Mouse (Mus musculus): Measurements from ENCODE around the gene Pam16. TPM values are rescaled to one million over a fixed set of nuclear protein-coding genes. Genes with fewer than 3 reads are reported as not detected.

The Pam16 gene
- polyA plus RNA-seq, 1 experiment from 2014 or later, result 123 TPM

DNA sequence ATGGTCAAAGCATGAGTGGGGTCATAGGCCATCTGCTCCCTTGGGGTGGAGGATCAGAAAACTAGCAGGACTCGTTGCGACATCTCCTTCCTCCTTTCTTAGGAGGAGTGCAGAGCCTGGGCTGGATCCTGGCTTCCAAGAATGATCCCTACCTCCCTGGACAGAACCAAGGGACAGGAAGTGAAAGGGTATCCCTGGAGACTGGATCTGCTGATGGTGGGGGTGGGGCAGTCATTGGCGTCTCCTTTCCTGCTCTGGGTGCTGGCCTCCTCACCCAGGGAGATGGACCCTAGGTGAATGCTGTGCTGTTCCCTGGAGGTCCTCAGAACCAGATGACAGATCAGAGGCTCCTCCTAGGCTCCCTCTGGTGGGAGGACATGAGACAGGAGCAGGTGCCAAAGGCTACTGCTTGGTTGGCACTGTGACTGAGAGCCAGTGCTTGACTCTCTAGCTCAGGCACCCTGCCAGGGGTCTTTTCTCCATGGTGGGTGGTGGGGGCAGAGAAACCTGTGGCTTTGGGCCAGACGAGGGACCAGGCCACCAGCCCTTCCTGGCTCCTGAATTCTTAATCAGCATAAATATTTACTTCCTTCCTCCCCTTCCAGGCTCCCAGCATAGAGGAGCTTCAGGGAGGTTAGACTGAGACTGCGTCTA, 18.2 kb downstream of the Pam16 start:
- H3K4me2 ChIP-seq (replicated peaks), result no peak overlapping the region
- 42% methylated on average over 5 of the region's 5 CpGs for WGBS

DNA sequence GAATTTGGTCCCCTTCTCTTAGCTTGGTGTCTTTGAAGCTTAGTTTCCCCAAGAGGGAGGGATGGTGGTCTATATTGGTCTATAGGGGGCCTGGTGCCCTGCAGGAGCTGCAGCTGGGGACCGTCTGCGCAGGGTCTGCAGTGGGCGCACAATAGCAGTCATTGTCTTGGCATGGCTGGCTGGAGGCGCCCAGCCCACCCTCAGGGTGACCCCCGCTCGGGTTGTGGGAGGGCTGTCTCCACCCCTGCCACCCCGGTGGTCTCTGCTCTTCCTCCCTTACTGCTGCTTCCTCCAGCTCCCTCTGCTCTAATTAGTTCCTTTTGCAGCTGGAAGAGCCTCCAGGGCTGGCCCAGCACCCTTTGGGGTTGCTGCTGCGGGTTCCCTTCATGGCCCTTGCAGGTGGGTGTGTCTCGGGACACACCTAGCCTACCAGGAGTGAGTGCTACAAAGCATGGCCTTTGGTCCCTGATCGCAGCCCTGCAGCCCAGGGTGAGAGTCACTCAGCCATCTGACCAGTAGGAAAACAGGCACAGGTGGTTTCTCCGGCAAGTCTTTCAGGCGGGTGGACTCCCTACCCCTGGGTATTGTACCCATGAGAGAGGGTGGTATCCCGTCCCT, 19.2 kb downstream of the Pam16 start:
- Histone ChIP-seq H3K27ac (replicated peaks) (peak overlapping the region; percentile 9), H3K4me1 (peaks cover 74% of the 10 kb centered on the region), H3K4me2 (replicated peaks) (no peak overlapping the region), H3K9ac (replicated peaks) (no peak overlapping the region), H3K9me3 (no peaks in the 10 kb centered on the region), H3K27me3 (no peaks in the 10 kb centered on the region), H3K4me3 (no peak overlapping the region), H3K36me3 (peaks cover 17% of the 10 kb centered on the region)
- 43% methylated on average over 13 of the region's 13 CpGs for WGBS
- ATAC-seq (ENCODE audit: low FRiP score, low read depth), result peak; percentile 31; the same call in 1 of the 2 replicates

More for the DNA sequence above, 18.2 kb downstream of the Pam16 start:
- Histone ChIP-seq H3K27ac (replicated peaks) (peak overlapping the region; percentile 62), H3K9me3 (no peaks in the 10 kb centered on the region), H3K9ac (replicated peaks) (0 out of 2 replicates have a peak overlapping the region, but pooled peaks have one; percentile 20), H3K36me3 (peaks cover 25% of the 10 kb centered on the region), H3K4me3 (no peak overlapping the region), H3K27me3 (no peaks in the 10 kb centered on the region), H3K4me1 (peaks cover 65% of the 10 kb centered on the region)
- no peak for ATAC-seq (ENCODE audit: low FRiP score, low read depth)

DNA sequence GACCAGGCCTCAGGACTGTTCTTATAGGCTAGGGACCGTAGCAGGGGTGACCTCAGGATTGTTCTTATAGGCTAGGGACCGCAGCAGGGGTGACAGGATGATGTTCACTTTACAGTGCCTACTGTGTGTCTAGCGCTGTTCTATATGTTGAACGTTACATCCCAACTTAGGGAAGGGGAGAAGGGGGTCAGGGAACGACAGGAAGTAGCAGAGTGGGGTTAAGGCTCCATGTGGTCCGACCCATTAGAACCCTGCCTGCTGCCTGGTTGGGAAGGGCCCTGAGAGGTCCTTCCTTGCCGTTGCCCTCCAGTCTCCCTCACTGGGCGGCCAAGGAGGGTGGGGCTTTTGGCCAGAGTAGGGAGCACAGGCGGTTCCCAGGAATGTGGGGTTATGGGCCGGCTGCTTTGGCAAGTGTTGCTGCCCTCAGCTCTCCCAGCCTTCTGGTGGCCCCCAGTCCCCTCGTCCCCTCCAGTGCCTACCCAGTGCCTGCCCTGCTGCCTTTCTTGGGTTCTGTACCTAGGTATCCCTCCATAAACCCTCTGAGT, 20.4 kb downstream of the Pam16 start:
- 71% methylated on average over 11 of the region's 11 CpGs for WGBS
- H3K4me2 ChIP-seq (replicated peaks), result no peak overlapping the region
- no peak overlapping the region for H3K27ac ChIP-seq (replicated peaks)
- no peak overlapping the region for H3K4me3 ChIP-seq
- no peak for ATAC-seq (ENCODE audit: low FRiP score, low read depth)
- H3K9ac ChIP-seq (replicated peaks), result no peak overlapping the region
- H3K9me3 ChIP-seq, result no peaks in the 10 kb centered on the region
- H3K27me3 ChIP-seq, result no peaks in the 10 kb centered on the region
- peaks cover 87% of the 10 kb centered on the region for H3K4me1 ChIP-seq
- peaks cover 8% of the 10 kb centered on the region for H3K36me3 ChIP-seq

DNA sequence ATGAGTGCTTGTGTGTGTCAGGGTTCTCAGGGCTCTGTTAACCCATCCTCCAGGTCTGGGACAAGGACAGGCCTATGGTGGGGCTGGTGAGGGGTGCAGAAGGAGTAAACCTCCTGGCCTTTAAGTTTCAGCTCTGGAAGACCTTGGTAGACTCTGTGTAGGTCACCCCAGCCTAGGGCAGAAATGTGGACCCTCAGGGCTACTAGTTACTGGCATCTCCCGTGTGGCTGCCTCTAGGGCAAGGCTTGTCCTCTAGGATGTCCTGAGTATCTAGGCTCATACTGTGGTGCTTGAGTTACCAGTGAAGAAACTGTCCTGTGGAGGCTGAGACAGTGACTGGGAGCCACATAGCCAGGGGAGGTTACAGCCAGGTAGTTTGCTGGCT, 21.3 kb downstream of the Pam16 start:
- Histone ChIP-seq H3K4me3 (no peak overlapping the region), H3K27me3 (no peaks in the 10 kb centered on the region), H3K4me1 (peaks cover 96% of the 10 kb centered on the region), H3K27ac (replicated peaks) (0 out of 2 replicates have a peak overlapping the region, but pooled peaks have one; percentile 54), H3K9me3 (no peaks in the 10 kb centered on the region), H3K36me3 (peaks cover under 1% of the 10 kb centered on the region), H3K9ac (replicated peaks) (no peak overlapping the region), H3K4me2 (replicated peaks) (0 out of 2 replicates have a peak overlapping the region, but pooled peaks have one; percentile 4)
- 67% methylated on average over 1 of the region's 1 CpGs for WGBS
- no peak for ATAC-seq (ENCODE audit: low FRiP score, low read depth)

DNA sequence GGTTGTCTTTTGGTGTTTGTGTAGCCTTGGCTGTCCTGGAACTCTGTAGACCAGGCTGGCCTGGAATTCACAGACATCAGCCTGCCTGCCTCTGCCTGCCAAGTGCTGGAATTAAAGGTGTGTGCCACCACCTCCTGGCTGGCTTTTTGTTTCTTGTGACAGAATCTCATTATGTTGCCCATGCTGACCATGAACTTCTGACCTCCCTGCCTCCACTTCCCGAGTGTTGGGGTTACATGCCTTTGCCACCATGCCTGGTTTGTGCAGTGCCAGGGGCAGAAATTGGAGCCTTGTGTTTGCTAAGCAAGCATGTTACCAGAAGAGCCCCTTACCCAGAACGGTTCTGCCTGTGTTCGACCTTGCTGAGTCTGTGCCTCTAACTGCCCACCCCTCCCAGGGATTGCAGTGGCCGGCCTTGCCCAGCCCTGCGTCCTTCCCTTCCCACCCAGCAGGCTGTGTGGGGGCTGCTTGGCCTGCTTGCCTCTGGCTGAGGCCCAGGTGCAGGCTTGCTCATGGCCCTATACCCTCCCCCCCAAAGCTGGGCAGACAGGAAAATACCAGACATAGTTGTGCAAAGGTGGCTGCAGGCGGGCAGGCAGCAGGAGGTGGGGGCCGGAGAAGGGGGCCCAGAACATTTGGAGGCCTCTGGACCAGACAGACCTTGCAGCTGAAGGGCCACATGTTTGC, 21.9 kb downstream of the Pam16 start:
- WGBS, result 46% methylated on average over 7 of the region's 7 CpGs
- H3K4me2 ChIP-seq (replicated peaks), result 0 out of 2 replicates have a peak overlapping the region, but pooled peaks have one; percentile 4
- no peaks in the 10 kb centered on the region for H3K36me3 ChIP-seq
- ATAC-seq (ENCODE audit: low FRiP score, low read depth), result no peak
- no peak overlapping the region for H3K4me3 ChIP-seq
- no peaks in the 10 kb centered on the region for H3K27me3 ChIP-seq
- no peaks in the 10 kb centered on the region for H3K9me3 ChIP-seq
- peaks cover 98% of the 10 kb centered on the region for H3K4me1 ChIP-seq
- peak overlapping the region; percentile 34; the same call in 1 of the 2 replicates for H3K9ac ChIP-seq (replicated peaks)
- peak overlapping the region; percentile 54 for H3K27ac ChIP-seq (replicated peaks)

DNA sequence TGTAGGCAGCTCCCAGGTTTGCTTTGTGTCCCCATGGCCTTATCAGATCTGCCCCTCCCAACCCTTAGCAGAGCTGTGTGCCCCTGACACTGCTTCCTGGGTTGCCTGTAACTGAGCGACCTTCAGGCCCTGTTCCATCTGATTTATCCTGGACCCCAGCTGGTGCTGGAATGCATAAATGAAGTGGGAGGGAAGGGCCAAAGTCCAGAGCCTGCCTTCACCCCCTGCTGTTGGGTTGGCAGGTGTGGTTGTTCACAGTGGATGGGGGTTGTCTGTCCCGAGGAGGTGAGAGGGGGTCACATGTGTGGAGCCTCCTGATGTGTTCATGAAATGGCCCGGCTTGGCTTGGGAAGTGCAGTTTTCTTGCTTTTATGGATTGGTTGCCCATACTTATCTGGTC, 22.6 kb downstream of the Pam16 start:
- Histone ChIP-seq H3K36me3 (no peaks in the 10 kb centered on the region), H3K4me2 (replicated peaks) (0 out of 2 replicates have a peak overlapping the region, but pooled peaks have one; percentile 0), H3K9ac (replicated peaks) (no peak overlapping the region; the same call in 1 of the 2 replicates), H3K4me3 (no peak overlapping the region), H3K27me3 (no peaks in the 10 kb centered on the region), H3K9me3 (no peaks in the 10 kb centered on the region), H3K4me1 (peaks cover 98% of the 10 kb centered on the region), H3K27ac (replicated peaks) (peak overlapping the region; percentile 54)
- no peak for ATAC-seq (ENCODE audit: low FRiP score, low read depth)
- WGBS, result 20% methylated on average over 3 of the region's 3 CpGs

DNA sequence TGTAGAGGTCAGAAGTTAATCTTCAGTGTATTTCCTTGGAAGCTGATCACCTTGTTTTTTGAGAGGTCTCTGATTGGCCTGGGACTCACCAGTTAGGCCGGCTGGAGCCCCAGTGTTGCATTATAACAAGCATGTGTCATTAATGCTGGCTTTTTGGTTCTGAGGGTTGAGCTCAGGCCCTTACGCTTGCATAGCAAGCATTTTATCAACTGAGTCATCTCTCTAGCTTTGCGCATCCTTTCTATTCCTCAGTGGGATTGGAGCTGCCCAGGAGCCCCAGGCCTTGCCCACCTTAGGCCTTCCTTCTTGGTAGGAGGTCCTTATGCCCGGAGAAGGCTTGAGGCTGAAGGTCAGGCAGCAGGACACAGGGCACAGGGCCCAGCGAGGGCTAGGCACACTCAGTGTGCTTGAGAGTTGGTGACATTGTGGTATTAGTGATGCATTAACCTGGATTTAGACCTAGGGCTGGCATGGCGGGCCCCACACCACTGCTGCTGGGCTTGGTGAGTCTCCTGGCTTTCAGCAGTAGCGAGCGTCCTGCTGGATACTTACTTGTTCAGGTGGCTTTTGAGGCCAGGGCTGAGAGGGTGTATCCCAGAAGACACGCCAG, 24.0 kb downstream of the Pam16 start:
- ATAC-seq (ENCODE audit: low FRiP score, low read depth), result no peak
- H3K9ac ChIP-seq (replicated peaks), result no peak overlapping the region
- H3K4me2 ChIP-seq (replicated peaks), result no peak overlapping the region
- 86% methylated on average over 9 of the region's 9 CpGs for WGBS
- no peaks in the 10 kb centered on the region for H3K36me3 ChIP-seq
- 0 out of 2 replicates have a peak overlapping the region, but pooled peaks have one; percentile 36 for H3K27ac ChIP-seq (replicated peaks)
- peaks cover 98% of the 10 kb centered on the region for H3K4me1 ChIP-seq
- H3K4me3 ChIP-seq, result no peak overlapping the region
- no peaks in the 10 kb centered on the region for H3K9me3 ChIP-seq
- no peaks in the 10 kb centered on the region for H3K27me3 ChIP-seq

DNA sequence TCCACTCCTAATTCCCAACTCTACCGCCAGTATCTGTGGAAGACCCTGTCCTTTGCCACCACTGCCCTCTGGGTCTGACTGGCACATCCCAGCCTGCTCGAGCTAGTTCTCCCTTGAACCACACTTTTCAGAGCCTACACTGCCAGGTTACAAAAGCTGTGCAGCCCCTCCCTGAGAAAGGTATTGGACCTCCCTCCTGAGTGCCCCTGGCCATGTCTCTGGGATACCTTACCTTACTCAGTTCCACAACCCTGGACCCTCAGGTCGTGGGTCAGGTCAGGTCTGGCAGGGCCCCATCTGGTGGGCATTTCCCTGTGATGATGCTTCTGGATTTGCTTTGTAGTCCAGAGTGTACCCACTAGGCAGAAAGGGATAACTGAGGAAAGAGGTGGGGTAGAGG, 25.2 kb downstream of the Pam16 start:
- WGBS, result 84% methylated on average over 3 of the region's 3 CpGs
- Histone ChIP-seq H3K4me2 (replicated peaks) (no peak overlapping the region), H3K4me3 (no peak overlapping the region), H3K27ac (replicated peaks) (no peak overlapping the region), H3K27me3 (no peaks in the 10 kb centered on the region), H3K4me1 (peaks cover 93% of the 10 kb centered on the region), H3K9me3 (no peaks in the 10 kb centered on the region), H3K9ac (replicated peaks) (no peak overlapping the region), H3K36me3 (no peaks in the 10 kb centered on the region)
- ATAC-seq (ENCODE audit: low FRiP score, low read depth), result no peak

DNA sequence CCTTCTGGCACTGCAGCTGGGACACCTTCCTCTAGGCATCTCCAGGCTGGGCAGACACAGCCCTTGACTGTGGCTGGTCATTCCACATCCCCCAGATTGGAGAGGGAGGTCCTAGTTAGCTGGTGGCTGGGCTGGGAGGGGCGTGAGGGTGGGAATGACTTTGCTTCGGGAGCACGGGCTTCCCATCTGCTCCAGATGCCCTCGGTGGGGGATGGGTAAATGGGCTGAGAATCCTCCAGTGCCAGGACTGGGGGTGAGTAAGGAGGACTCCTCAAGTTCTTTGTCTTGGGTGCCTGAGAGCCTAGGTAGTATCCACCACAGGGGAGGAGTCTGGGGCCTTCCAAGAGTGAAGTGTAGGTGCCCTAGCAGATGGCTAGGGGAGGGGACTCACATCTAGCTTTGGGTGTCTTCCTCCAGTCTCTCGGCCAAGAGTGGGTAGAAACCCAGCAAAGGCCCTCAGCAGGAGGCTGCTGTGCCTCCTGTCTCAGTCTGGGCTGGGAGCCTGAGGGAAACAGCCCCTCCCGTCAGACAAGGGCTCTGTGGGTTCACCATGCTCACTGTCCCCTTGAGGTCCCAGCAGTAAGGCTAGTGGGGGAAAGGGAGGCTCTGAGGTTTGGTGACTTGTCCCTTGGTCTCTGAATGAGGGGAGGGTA, 25.8 kb downstream of the Pam16 start:
- H3K4me2 ChIP-seq (replicated peaks), result peak overlapping the region; percentile 100
- ATAC-seq (ENCODE audit: low FRiP score, low read depth), result no peak
- H3K9ac ChIP-seq (replicated peaks), result peak overlapping the region; percentile 39; the same call in 1 of the 2 replicates
- H3K27me3 ChIP-seq, result no peaks in the 10 kb centered on the region
- 22% methylated on average over 6 of the region's 6 CpGs for WGBS
- no peak overlapping the region; the same call in 1 of the 2 replicates for H3K4me3 ChIP-seq
- no peaks in the 10 kb centered on the region for H3K9me3 ChIP-seq
- H3K36me3 ChIP-seq, result no peaks in the 10 kb centered on the region
- H3K4me1 ChIP-seq, result peaks cover 87% of the 10 kb centered on the region
- H3K27ac ChIP-seq (replicated peaks), result peak overlapping the region; percentile 67

DNA sequence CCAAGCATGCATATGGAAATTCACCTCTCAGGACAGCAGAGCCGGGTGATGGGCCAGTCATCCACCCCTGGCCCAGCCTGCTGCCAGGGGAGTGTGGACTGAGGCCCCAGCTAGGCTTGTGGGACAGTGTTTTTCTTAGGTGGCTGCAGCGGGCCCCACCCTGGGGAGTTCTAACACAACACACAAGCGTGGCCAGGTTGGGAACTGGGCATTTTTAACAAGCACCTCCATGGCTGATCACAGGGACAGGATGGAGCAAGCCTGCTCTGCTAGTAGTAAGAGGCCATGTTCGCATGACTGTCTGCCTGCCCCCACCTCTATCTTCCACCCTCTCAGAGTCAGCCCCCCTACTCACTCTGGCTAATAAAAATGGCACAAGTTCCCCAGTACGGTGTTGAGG, 26.7 kb downstream of the Pam16 start:
- no peaks in the 10 kb centered on the region for H3K36me3 ChIP-seq
- H3K4me3 ChIP-seq, result peak overlapping the region; percentile 88; the same call in 1 of the 2 replicates
- 70% methylated on average over 5 of the region's 5 CpGs for WGBS
- peak overlapping the region; percentile 67 for H3K27ac ChIP-seq (replicated peaks)
- peak overlapping the region; percentile 41 for H3K9ac ChIP-seq (replicated peaks)
- H3K4me1 ChIP-seq, result peaks cover 85% of the 10 kb centered on the region
- H3K4me2 ChIP-seq (replicated peaks), result peak overlapping the region; percentile 100
- no peak for ATAC-seq (ENCODE audit: low FRiP score, low read depth)
- H3K27me3 ChIP-seq, result no peaks in the 10 kb centered on the region
- no peaks in the 10 kb centered on the region for H3K9me3 ChIP-seq

DNA sequence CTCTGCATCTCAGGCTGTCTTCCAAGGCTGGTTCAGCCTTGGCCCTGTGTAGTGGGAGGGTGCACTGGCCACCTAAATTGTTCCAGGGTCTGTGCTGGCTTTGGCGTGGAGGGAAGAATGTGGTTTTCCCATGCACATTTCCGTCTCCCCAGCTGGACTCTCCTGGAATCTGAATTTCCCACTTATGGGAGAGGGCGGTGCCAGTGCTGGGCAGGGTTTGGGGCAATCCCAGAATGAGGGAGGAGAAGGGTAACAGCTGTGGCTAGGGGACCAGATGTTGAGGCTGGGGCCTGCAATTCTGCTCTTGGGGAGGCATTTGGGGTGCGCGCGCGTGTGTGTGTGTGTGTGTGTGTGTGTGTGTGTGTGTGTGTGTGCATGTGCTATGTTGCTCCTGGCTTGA, 27.5 kb downstream of the Pam16 start:
- ATAC-seq (ENCODE audit: low FRiP score, low read depth), result no peak
- 60% methylated on average over 7 of the region's 7 CpGs for WGBS
- H3K9me3 ChIP-seq, result no peaks in the 10 kb centered on the region
- no peaks in the 10 kb centered on the region for H3K27me3 ChIP-seq
- peak overlapping the region; percentile 99; the same call in 1 of the 2 replicates for H3K9ac ChIP-seq (replicated peaks)
- H3K4me3 ChIP-seq, result peak overlapping the region; percentile 88
- H3K27ac ChIP-seq (replicated peaks), result peak overlapping the region; percentile 97
- peak overlapping the region; percentile 100 for H3K4me2 ChIP-seq (replicated peaks)
- no peaks in the 10 kb centered on the region for H3K36me3 ChIP-seq
- peaks cover 85% of the 10 kb centered on the region for H3K4me1 ChIP-seq
